Mouse (Mus musculus): ENCODE data around the gene Hoxa13. TPM values are rescaled to one million over a fixed set of nuclear protein-coding genes. Genes with fewer than 3 reads are reported as not detected.
A peak's percentile ranks its signal among the peaks of the same experiment; 100 is the strongest.

The Hoxa13 gene
- polyA plus RNA-seq, 1 experiment from 2014 or later = not detected

DNA sequence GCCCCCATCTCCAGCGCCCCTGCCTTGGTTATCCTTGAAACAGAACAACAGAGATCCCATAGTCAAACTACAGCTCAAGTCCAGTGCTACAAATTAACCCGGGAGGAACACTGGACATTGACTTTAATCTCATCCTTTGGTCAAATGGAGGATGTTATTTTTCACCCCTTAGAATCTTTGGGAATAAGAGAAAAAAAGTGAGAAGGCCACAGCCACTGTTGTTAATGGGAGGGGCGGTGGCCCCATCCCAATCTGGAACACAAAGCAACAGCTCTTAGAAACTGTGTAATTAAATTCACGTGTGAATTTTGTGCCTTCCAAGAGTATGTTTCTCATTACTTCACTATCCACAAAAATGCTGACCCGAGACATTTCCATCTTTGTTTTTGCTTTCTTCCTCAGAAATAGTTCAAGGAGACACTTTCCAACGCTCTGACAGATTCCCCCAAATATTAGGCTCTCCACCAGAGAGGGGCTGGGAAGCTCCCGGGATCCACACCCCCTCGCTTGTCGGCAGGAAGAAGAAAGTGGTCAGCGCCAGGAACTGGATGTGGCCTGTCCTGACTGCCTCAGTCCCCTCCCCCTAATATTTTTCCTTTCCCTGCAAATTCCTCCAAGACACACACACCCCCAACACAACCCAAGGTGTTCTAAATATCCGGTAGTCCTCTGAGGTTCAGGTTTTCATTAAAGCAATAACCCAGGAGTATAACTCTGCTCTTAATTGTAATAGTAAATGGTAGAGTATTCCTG is 33.0 kb downstream of the Hoxa13 start:
- no peak overlapping the region for H3K27ac ChIP-seq (ENCODE audit: low read length)

DNA sequence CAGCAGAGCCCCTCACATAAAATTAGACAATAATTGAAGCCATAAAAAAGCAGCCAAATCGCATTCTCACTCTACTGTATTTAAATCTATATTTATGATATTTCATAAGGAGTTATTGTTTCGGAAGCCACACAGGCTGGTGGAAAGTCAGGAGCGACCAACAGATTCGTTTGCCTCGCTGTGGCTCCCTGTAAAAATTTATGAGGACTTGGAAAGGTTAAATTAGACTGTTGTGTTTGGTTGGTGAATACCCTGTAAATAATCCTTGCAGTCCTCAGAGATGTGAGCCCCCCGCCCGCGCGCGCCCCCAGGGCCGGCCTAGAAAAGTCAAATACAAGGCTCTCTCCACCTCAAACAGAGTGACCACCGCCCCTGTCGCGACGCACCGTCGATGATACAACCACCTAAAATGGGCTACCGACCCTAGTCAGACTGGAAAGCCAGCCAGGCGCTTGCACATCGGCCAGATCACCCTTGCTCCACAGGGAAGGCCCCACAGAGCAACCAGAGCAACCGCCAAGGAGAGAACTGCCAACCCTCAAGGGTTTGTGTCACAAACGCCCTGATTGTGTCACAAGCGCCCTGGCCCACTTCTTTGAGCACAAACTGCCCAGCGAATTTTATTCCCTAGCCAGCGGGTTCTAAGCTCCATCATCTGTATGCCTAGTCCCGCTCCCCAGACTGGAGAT is 34.0 kb downstream of the Hoxa13 start:
- H3K27ac ChIP-seq (ENCODE audit: low read length) = no peak overlapping the region
- no peak for ATAC-seq
- no peak overlapping the region for H3K4me3 ChIP-seq (replicated peaks; ENCODE audit: low read length)
- no peak overlapping the region for H3K9ac ChIP-seq (replicated peaks; ENCODE audit: low read depth, low read length)
- H3K4me2 ChIP-seq (ENCODE audit: low read length) = no peak overlapping the region
- no peaks in the 10 kb centered on the region for H3K36me3 ChIP-seq (ENCODE audit: control insufficient read depth, insufficient read depth)
- 4% methylated on average over 26 of the region's 26 CpGs for WGBS
- peaks cover 90% of the 10 kb centered on the region for H3K27me3 ChIP-seq (replicated peaks; ENCODE audit: control insufficient read depth, insufficient read depth, low read length)
- no peaks in the 10 kb centered on the region for H3K9me3 ChIP-seq (ENCODE audit: control insufficient read depth, low read length)
- 0 out of 2 replicates have a peak, but pooled peaks cover 4% of the 10 kb centered on the region for H3K4me1 ChIP-seq (replicated peaks; ENCODE audit: control insufficient read depth, insufficient read depth, low read length)

More for the DNA sequence above, 33.0 kb downstream of the Hoxa13 start:
- 2% methylated on average over 11 of the region's 11 CpGs for WGBS
- Histone ChIP-seq H3K36me3 (ENCODE audit: control insufficient read depth, insufficient read depth) (no peaks in the 10 kb centered on the region), H3K27me3 (replicated peaks; ENCODE audit: control insufficient read depth, insufficient read depth, low read length) (peaks cover 90% of the 10 kb centered on the region), H3K4me2 (ENCODE audit: low read length) (no peak overlapping the region), H3K4me1 (replicated peaks; ENCODE audit: control insufficient read depth, insufficient read depth, low read length) (no peaks in the 10 kb centered on the region), H3K9ac (replicated peaks; ENCODE audit: low read depth, low read length) (no peak overlapping the region), H3K4me3 (replicated peaks; ENCODE audit: low read length) (no peak overlapping the region), H3K9me3 (ENCODE audit: control insufficient read depth, low read length) (no peaks in the 10 kb centered on the region)
- ATAC-seq = no peak

DNA sequence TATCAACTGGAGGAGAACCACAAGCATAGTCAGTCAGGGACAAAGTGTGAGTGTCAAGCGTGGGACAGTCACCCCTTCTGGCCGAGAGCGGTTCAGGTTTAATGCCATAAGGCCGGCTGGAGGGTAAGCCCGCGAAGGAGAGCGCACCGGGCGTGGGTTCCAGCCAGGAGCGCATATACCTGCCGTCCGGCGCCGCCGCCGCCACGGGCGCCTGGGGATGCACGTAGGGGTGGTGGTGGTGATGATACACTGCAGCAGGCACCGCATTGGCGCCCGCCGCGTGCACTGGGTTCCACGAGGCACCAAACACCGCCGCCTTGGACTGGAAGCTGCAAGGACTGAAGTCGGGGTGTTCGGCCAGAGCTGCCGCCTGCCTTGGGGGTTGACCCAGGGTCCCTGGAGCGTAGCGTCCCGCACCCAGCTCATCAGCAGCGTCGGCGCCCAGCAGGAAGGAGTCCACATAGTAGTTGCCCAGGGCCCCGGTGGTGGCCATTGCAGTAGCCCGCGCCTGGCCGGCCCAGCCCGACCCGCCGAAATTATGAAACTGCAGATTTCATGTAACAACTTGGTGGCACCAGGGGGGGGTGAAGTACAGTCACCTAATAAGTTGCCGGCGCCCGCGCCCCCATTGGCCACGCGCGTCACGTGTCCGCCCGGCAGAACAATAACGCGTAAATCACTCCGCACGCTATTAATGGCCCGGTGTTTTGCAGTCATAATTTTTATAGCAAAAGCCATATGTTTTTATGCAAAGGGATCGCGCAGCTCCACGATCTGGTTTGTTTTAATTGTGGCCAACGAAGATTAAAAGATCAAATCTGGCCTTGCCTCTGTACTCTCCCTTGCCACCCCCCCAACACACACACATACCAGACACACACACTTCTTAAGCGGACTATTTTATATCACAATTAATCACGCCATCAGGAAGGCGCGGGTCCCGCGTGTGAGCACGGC is 34.8 kb downstream of the Hoxa13 start:
- Histone ChIP-seq H3K4me1 (replicated peaks; ENCODE audit: control insufficient read depth, insufficient read depth, low read length) (peaks cover 9% of the 10 kb centered on the region), H3K4me2 (ENCODE audit: low read length) (no peak overlapping the region), H3K9ac (replicated peaks; ENCODE audit: low read depth, low read length) (no peak overlapping the region), H3K27me3 (replicated peaks; ENCODE audit: control insufficient read depth, insufficient read depth, low read length) (peaks cover 93% of the 10 kb centered on the region), H3K27ac (ENCODE audit: low read length) (no peak overlapping the region), H3K36me3 (ENCODE audit: control insufficient read depth, insufficient read depth) (no peaks in the 10 kb centered on the region), H3K4me3 (replicated peaks; ENCODE audit: low read length) (no peak overlapping the region), H3K9me3 (ENCODE audit: control insufficient read depth, low read length) (no peaks in the 10 kb centered on the region)
- ATAC-seq = no peak
- WGBS = 2% methylated on average over 69 of the region's 69 CpGs

DNA sequence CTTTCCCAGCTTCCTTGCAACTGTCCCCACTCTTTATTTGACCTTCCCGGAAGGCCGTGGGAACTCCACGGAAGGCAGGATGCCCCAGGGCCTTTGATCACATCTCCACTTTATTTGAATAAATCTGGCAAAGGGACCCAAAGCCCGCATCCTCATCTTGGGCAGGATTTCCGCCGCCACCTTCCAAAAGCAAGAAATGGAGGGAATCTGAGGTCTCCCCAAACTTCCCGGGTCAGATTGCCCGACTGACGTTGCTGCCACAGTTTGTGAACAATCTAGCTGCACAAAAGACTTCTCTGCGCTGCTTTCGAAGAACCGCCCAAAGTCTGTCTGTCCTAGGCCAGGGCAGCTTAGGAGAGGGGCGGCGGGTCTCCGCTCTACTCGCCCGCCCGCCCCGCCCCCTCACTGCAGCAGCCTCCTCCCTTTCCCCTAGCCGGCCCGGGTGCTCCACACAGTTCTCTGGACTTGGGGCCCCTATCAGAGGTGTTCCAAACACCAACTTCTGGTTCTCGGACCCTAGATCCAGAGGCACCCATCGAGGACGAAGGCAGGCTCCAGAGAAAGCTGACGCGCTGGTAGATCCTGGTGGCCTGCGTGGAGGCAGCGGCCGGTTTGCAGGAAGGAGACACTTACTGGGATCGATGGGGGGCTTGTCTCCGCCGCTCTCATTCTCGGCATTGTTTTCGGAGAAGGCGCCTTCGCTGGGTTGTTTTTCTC is 35.6 kb downstream of the Hoxa13 start:
- Histone ChIP-seq H3K9me3 (ENCODE audit: control insufficient read depth, low read length) (no peaks in the 10 kb centered on the region), H3K27me3 (replicated peaks; ENCODE audit: control insufficient read depth, insufficient read depth, low read length) (peaks cover 94% of the 10 kb centered on the region), H3K9ac (replicated peaks; ENCODE audit: low read depth, low read length) (no peak overlapping the region), H3K27ac (ENCODE audit: low read length) (no peak overlapping the region), H3K4me1 (replicated peaks; ENCODE audit: control insufficient read depth, insufficient read depth, low read length) (peaks cover 9% of the 10 kb centered on the region), H3K4me3 (replicated peaks; ENCODE audit: low read length) (no peak overlapping the region), H3K36me3 (ENCODE audit: control insufficient read depth, insufficient read depth) (no peaks in the 10 kb centered on the region), H3K4me2 (ENCODE audit: low read length) (no peak overlapping the region)
- WGBS = 1% methylated on average over 36 of the region's 36 CpGs
- ATAC-seq = no peak

DNA sequence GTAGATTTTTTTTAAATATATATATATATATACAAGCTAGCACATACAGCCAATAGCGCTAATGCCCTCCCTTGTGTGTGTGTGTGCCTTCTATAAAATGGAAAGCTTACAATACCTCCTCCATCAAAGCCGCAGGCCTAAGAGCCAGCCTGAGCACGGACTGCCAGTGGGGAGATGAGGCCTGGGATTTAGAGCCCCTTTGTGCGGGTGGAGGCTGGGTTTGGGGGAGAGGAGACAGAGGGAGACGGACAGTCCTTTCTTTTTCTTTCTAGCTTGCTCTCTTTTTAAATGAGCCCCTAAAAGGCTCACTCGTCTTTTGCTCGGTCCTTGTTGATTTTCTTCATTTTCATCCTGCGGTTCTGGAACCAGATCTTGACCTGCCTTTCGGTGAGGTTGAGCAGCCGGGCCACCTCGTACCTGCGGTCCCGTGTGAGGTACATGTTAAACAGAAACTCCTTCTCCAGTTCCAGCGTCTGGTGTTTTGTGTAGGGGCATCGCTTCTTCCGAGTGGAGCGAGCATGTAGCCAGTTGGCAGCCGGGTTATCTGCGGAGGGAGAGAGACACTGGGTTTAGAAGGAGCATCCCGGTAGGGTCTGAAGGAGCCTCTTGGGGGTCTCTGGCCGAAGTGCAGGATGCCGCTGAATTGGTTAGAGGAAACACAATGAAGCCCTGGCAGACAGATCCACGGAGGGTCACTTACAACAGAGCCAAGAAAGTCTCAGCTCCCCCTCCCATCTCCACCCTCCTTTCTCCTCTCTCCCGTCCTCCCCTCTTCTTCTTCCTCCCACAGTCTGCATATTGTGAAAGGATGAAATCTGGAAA is 36.5 kb downstream of the Hoxa13 start:
- Histone ChIP-seq H3K27ac (ENCODE audit: low read length) (no peak overlapping the region), H3K36me3 (ENCODE audit: control insufficient read depth, insufficient read depth) (no peaks in the 10 kb centered on the region), H3K9ac (replicated peaks; ENCODE audit: low read depth, low read length) (no peak overlapping the region), H3K4me2 (ENCODE audit: low read length) (no peak overlapping the region), H3K9me3 (ENCODE audit: control insufficient read depth, low read length) (no peaks in the 10 kb centered on the region), H3K27me3 (replicated peaks; ENCODE audit: control insufficient read depth, insufficient read depth, low read length) (peaks cover 95% of the 10 kb centered on the region), H3K4me1 (replicated peaks; ENCODE audit: control insufficient read depth, insufficient read depth, low read length) (peaks cover 9% of the 10 kb centered on the region), H3K4me3 (replicated peaks; ENCODE audit: low read length) (no peak overlapping the region)
- WGBS = under 1% methylated on average over 24 of the region's 24 CpGs
- ATAC-seq = no peak

DNA sequence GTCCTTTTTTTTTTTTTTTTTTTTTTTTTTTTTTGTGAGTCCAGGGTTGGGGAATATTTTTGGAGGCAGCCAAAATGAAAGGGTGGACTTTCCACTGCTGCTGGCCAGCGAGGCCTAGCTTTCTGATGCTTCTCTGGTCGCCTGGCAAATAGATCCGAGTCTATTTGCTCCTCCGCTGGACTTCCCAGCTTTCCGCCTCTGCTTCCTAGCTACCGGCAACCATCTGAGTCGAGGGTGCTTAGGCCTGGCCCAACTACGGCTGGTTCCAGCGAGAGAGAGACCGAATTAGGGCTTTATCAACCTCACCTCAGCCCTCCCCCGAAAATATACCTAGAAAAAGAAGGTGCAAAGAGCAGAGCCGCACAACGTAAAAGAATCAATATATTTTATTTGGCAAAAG is 38.0 kb downstream of the Hoxa13 start:
- 14% methylated on average over 13 of the region's 13 CpGs for WGBS
- Histone ChIP-seq H3K9me3 (ENCODE audit: control insufficient read depth, low read length) (no peaks in the 10 kb centered on the region), H3K4me3 (replicated peaks; ENCODE audit: low read length) (no peak overlapping the region), H3K27me3 (replicated peaks; ENCODE audit: control insufficient read depth, insufficient read depth, low read length) (peaks cover 95% of the 10 kb centered on the region), H3K9ac (replicated peaks; ENCODE audit: low read depth, low read length) (no peak overlapping the region), H3K4me1 (replicated peaks; ENCODE audit: control insufficient read depth, insufficient read depth, low read length) (peaks cover 9% of the 10 kb centered on the region), H3K27ac (ENCODE audit: low read length) (no peak overlapping the region), H3K4me2 (ENCODE audit: low read length) (no peak overlapping the region), H3K36me3 (ENCODE audit: control insufficient read depth, insufficient read depth) (no peaks in the 10 kb centered on the region)
- no peak for ATAC-seq

DNA sequence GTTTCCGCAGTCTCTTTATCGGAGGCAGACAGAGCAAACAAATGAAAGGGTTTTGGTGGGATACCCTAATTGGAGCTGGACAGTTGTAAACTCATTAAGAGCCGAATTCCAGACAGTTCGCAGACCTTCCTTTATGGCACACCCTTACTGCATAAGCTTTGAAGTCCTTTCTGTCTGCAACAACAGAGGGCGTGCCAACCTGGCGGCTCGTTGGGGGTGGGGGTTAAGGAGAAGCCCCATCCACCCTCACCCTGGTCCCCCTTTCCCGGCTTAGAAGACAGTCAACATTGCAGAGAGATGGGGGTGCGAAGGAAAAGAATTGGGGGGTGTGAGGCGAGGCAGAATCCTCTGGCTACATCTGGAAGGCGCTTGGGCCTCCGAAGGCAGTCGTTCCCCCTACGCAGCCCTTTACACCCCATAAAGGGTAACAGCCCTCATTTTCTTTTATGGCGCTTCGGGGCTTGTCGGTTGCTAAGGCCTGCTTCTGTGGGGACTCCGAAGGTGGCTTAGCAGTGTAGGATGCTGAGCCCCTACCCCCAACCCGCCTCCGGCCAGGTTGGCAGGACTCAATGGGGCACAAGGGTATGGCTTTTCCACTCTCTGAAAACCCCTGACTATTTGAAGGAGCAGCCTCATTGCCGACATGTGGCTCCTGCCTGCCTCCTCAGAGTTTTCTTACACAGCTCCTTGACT is 38.5 kb downstream of the Hoxa13 start:
- 6% methylated on average over 21 of the region's 21 CpGs for WGBS

More for the DNA sequence above, 38.5 kb downstream of the Hoxa13 start:
- H3K4me2 ChIP-seq (ENCODE audit: low read length) = peak overlapping the region; percentile 95
- ATAC-seq = peak; percentile 24; the same call in 1 of the 2 replicates
- H3K36me3 ChIP-seq (ENCODE audit: control insufficient read depth, insufficient read depth) = no peaks in the 10 kb centered on the region
- no peak overlapping the region for H3K27ac ChIP-seq (ENCODE audit: low read length)
- peak overlapping the region; percentile 51 for H3K4me3 ChIP-seq (replicated peaks; ENCODE audit: low read length)
- no peak overlapping the region for H3K9ac ChIP-seq (replicated peaks; ENCODE audit: low read depth, low read length)
- H3K4me1 ChIP-seq (replicated peaks; ENCODE audit: control insufficient read depth, insufficient read depth, low read length) = peaks cover 13% of the 10 kb centered on the region
- peaks cover 95% of the 10 kb centered on the region for H3K27me3 ChIP-seq (replicated peaks; ENCODE audit: control insufficient read depth, insufficient read depth, low read length)
- no peaks in the 10 kb centered on the region for H3K9me3 ChIP-seq (ENCODE audit: control insufficient read depth, low read length)

Data from forebrain, embryonic 16.5 days (tissue).